Mouse (Mus musculus) embryonic facial prominence, embryonic 11.5 days (tissue): ENCODE measurements around the gene Irx2. TPM values are rescaled to one million over a fixed set of nuclear protein-coding genes. Genes with fewer than 3 reads are reported as not detected.

Experiments
- ATAC-seq: fragments of 200-750 bp; cut with Nextera tagmentation; replicated peaks from 2 replicates; pipeline ENCODE4 v1.8.0; 2017; ENCODE audit warnings: low read depth; ENCODE audit not compliant: insufficient number of reproducible peaks, low FRiP score, low TSS enrichment
- DNase-seq: peaks from one replicate; pipeline ENCODE4 v3.0.0-alpha.2; 2015; ENCODE audit warnings: low spot score
- H3K27ac ChIP-seq: fragments of 300-500 bp; sonication (generic); replicated peaks from 2 replicates; pipeline ENCODE4 v1.5.1; 2014; ENCODE audit warnings: mild to moderate bottlenecking, low read depth, low read length, control low read depth
- H3K27me3 ChIP-seq: fragments of 300-500 bp; sonication (generic); 2 replicates; pipeline ENCODE4 v1.6.1; 2014; ENCODE audit warnings: mild to moderate bottlenecking, low read length, moderate library complexity, mixed read lengths; ENCODE audit not compliant: control insufficient read depth, insufficient read depth
- H3K36me3 ChIP-seq: fragments of 300-500 bp; sonication (generic); replicated peaks from 2 replicates; pipeline ENCODE4 v1.6.1; 2014; ENCODE audit warnings: low read depth, mild to moderate bottlenecking, low read length, moderate library complexity, mixed read lengths; ENCODE audit not compliant: control insufficient read depth, insufficient read depth
- H3K4me1 ChIP-seq: fragments of 300-500 bp; sonication (generic); 2 replicates; pipeline ENCODE4 v1.6.1; 2014; ENCODE audit warnings: low read length, mixed read lengths; ENCODE audit not compliant: control insufficient read depth, insufficient read depth
- H3K4me2 ChIP-seq: fragments of 300-500 bp; sonication (generic); 2 replicates; pipeline ENCODE4 v1.6.1; 2014; ENCODE audit warnings: low read depth, mild to moderate bottlenecking, control low read depth, low read length, moderate library complexity
- H3K4me3 ChIP-seq: fragments of 300-500 bp; sonication (generic); 2 replicates; pipeline ENCODE4 v1.5.1; 2014; ENCODE audit warnings: low read depth, low read length, control low read depth
- H3K9ac ChIP-seq: fragments of 300-500 bp; sonication (generic); replicated peaks from 2 replicates; pipeline ENCODE4 v1.6.1; 2014; ENCODE audit warnings: mild to moderate bottlenecking, control low read depth, low read length
- H3K9me3 ChIP-seq: fragments of 300-500 bp; sonication (generic); replicated peaks from 2 replicates; pipeline ENCODE4 v1.6.1; 2016; ENCODE audit warnings: mild to moderate bottlenecking, low read length, inconsistent platforms, mixed read lengths; ENCODE audit not compliant: control insufficient read depth
- WGBS: fragments of 180-500 bp; shearing (Covaris S2); extraction: QIAGEN DNeasy Blood & Tissue Kit; methylation state at CpG from one replicate; pipeline ENCODE4 v1.1.7; 2014; 5-methylcytosine and 5-hydroxymethylcytosine counted together
- polyA plus RNA-seq: library from polyadenylated mRNA; unstranded; fragments of >200 nt; fragmentation: Nextera tagmentation; extraction: Ambion mirVana; gene quantifications from 2 replicates; pipeline ENCODE4 v1.2.1, GENCODE M21; 2014

Irx2 gene
- polyA plus RNA-seq, 1 experiment from 2014 or later = 8.8 TPM

DNA sequence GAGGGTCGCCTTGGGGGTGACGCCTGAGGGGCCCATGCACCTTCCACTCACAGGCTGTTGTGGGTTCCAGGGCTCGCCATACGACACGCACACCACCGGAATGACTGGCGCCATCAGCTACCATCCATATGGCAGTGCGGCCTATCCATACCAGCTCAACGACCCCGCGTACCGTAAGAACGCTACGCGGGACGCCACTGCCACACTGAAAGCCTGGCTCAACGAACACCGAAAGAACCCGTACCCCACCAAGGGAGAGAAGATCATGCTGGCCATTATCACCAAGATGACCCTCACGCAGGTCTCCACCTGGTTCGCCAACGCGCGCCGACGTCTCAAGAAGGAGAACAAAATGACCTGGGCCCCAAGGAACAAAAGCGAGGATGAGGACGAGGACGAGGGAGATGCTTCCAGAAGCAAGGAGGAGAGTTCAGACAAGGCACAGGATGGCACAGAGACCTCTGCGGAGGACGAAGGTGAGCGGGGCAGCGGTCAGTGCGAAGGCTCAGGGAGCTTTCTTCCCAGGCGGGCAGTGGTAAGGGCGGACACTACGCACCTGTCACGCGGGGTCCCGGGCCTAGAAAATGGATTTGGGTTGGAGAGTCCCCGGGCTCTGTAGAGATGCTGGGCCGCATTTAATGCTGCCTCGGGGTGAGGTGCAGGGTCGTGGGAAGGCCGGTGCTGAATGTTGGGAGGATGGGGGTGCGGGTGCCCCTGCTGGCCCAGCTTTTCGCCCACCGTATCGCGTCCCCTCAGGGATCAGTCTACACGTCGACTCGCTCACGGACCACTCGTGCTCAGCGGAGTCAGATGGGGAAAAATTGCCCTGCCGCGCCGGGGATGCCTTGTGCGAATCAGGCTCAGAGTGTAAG lies 2.1 kb downstream of the Irx2 start:
- peak overlapping the region; percentile 57 for H3K4me2 ChIP-seq
- H3K9me3 ChIP-seq = no peaks in the 10 kb centered on the region
- H3K9ac ChIP-seq = peak overlapping the region; percentile 49
- H3K4me1 ChIP-seq = no peaks in the 10 kb centered on the region
- H3K27ac ChIP-seq = no peak overlapping the region
- no peaks in the 10 kb centered on the region for H3K36me3 ChIP-seq
- DNase-seq = no peak
- peak overlapping the region; percentile 64 for H3K4me3 ChIP-seq
- ATAC-seq = no peak
- WGBS = 2% methylated on average over 60 of the region's 60 CpGs
- H3K27me3 ChIP-seq = peaks cover 56% of the 10 kb centered on the region

DNA sequence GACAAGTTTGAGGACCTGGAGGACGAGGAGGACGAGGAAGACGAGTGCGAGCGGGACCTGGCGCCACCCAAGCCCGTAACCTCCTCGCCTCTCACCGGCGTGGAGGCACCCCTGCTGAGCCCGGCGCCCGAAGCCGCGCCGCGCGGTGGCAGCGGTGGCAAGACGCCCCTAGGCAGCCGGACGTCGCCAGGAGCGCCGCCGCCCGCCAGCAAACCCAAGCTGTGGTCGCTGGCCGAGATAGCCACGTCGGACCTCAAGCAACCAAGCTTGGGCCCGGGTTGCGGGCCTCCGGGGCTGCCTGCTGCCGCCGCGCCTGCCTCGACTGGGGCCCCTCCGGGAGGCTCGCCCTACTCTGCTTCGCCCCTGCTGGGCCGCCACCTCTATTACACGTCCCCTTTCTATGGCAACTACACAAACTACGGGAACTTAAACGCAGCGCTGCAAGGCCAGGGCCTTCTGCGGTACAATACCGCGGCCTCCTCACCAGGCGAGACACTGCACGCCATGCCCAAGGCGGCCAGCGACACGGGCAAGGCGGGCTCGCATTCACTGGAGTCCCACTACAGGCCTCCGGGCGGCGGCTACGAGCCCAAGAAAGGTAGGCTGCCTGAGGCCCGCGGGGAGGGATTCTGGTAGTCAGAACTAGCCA lies 2.9 kb downstream of the Irx2 start:
- no peak for ATAC-seq

GRCm38 (mm10) chr13:72632361-72632760 lies 3.7 kb downstream of the Irx2 start:
- Histone ChIP-seq H3K36me3 (no peaks in the 10 kb centered on the region), H3K27me3 (peaks cover 56% of the 10 kb centered on the region), H3K4me1 (peaks cover 2% of the 10 kb centered on the region; the same call in 1 of the 2 replicates), H3K4me3 (no peak overlapping the region), H3K4me2 (no peak overlapping the region), H3K27ac (no peak overlapping the region), H3K9me3 (no peaks in the 10 kb centered on the region), H3K9ac (no peak overlapping the region)
- ATAC-seq (no peak), DNase-seq (no peak)
- 5% methylated on average over 6 of the region's 6 CpGs for WGBS

More for the DNA sequence above, 2.9 kb downstream of the Irx2 start:
- Histone ChIP-seq H3K4me2 (peak overlapping the region; percentile 57), H3K9ac (peak overlapping the region; percentile 49), H3K9me3 (no peaks in the 10 kb centered on the region), H3K4me1 (peaks cover 2% of the 10 kb centered on the region; the same call in 1 of the 2 replicates), H3K27ac (no peak overlapping the region), H3K36me3 (no peaks in the 10 kb centered on the region), H3K4me3 (peak overlapping the region; percentile 64), H3K27me3 (peaks cover 57% of the 10 kb centered on the region)
- DNase-seq = peak; percentile 59
- under 1% methylated on average over 59 of the region's 62 CpGs for WGBS

GRCm38 (mm10) chr13:72633097-72633496 lies 4.5 kb downstream of the Irx2 start:
- H3K9me3 ChIP-seq = no peaks in the 10 kb centered on the region
- peaks cover 53% of the 10 kb centered on the region for H3K27me3 ChIP-seq
- ATAC-seq (no peak), DNase-seq (no peak)
- H3K36me3 ChIP-seq = no peaks in the 10 kb centered on the region
- no peak overlapping the region; the same call in 1 of the 2 replicates for H3K4me2 ChIP-seq
- no peak overlapping the region for H3K4me3 ChIP-seq
- H3K9ac ChIP-seq = no peak overlapping the region
- H3K27ac ChIP-seq = no peak overlapping the region
- 30% methylated on average over 2 of the region's 2 CpGs for WGBS
- H3K4me1 ChIP-seq = peaks cover 2% of the 10 kb centered on the region; the same call in 1 of the 2 replicates

DNA sequence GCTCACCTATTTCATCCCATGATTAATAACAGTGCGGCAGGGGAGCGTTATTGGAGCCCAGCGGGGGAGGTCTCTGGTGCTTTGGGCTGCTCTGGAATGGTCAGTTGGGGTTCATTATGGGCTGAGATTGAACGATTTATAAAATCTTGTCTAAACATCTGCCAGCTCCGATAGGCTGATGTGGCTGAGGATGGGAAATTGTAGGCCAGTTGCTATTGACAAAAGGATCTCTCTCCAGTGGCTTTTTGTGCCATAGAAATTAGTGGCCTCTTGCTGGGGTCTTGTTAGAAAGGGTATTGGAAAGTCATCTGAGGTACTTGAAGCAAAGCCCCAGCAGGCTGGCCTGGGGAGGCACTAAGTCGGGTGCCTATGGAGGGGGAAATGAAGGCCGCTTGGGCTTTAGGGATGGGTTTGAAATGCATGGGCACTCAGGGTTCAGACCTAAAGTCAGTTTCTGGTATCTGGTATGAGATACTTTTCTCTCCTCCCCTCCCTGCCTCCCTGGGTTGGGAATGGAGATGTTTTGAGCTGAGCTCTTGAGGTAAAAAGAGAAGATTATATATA lies 6.2 kb downstream of the Irx2 start:
- DNase-seq = no peak
- WGBS = 7% methylated on average over 7 of the region's 7 CpGs
- Histone ChIP-seq H3K9me3 (no peaks in the 10 kb centered on the region), H3K4me1 (peaks cover 6% of the 10 kb centered on the region; the same call in 1 of the 2 replicates), H3K9ac (no peak overlapping the region), H3K4me3 (no peak overlapping the region), H3K27ac (no peak overlapping the region), H3K27me3 (peaks cover 60% of the 10 kb centered on the region), H3K4me2 (no peak overlapping the region), H3K36me3 (no peaks in the 10 kb centered on the region)
- no peak for ATAC-seq

GRCm38 (mm10) chr13:72636331-72636851 lies 7.8 kb downstream of the Irx2 start:
- no peak overlapping the region for H3K4me3 ChIP-seq
- no peaks in the 10 kb centered on the region for H3K36me3 ChIP-seq
- ATAC-seq = no peak
- peaks cover 67% of the 10 kb centered on the region for H3K27me3 ChIP-seq
- H3K9me3 ChIP-seq = no peaks in the 10 kb centered on the region
- WGBS = under 1% methylated on average over 20 of the region's 20 CpGs
- peaks cover 6% of the 10 kb centered on the region; the same call in 1 of the 2 replicates for H3K4me1 ChIP-seq
- peak; percentile 43 for DNase-seq
- H3K9ac ChIP-seq = no peak overlapping the region
- H3K27ac ChIP-seq = no peak overlapping the region
- H3K4me2 ChIP-seq = no peak overlapping the region

GRCm38 (mm10) chr13:72637536-72637935 lies 8.9 kb downstream of the Irx2 start:
- WGBS = 4% methylated on average over 3 of the region's 3 CpGs
- Histone ChIP-seq H3K4me1 (peaks cover 6% of the 10 kb centered on the region; the same call in 1 of the 2 replicates), H3K9me3 (no peaks in the 10 kb centered on the region), H3K4me3 (no peak overlapping the region), H3K27ac (no peak overlapping the region), H3K27me3 (peaks cover 58% of the 10 kb centered on the region), H3K36me3 (no peaks in the 10 kb centered on the region), H3K9ac (no peak overlapping the region), H3K4me2 (no peak overlapping the region)
- no peak for ATAC-seq
- DNase-seq = no peak
